Mouse (Mus musculus) granulocyte monocyte progenitor cell, adult 5-6 weeks (primary cell): Measurements from ENCODE around the gene Rbms3. TPM values are rescaled to one million over a fixed set of nuclear protein-coding genes. Genes with fewer than 3 reads are reported as not detected.

ENCODE experiments used
- ATAC-seq: replicated peaks from 2 replicates; pipeline ENCODE4 v1.8.0; 2016; ENCODE audit warnings: mild to moderate bottlenecking, moderate TSS enrichment, inconsistent platforms; ENCODE audit not compliant: poor library complexity, severe bottlenecking
- total RNA-seq, 2 experiments: library from RNA; stranded (forward) in 1 of 2; stranded (reverse) in 1 of 2; fragments of 200-712, 200-1000 nt in 1 of 2; fragments of >200 nt in 1 of 2; fragmentation: Nextera tagmentation in 1 of 2; gene quantifications; 2 replicates each; pipeline ENCODE4 v1.2.3; 2014 to 2017

Gene Rbms3
- total RNA-seq, 2 experiments from 2014 or later, result not detected

GRCm38 (mm10) chr9:117379448-117379983 is 250.2 kb downstream of the Rbms3 start:
- no peak for ATAC-seq

- ATAC-seq, result no peak
These were observed 251.4 kb downstream of the Rbms3 start for GRCm38 (mm10) chr9:117378131-117378890.

GRCm38 (mm10) chr9:117375776-117376175 is 253.9 kb downstream of the Rbms3 start:
- ATAC-seq, result no peak

GRCm38 (mm10) chr9:117373164-117373741 is 256.5 kb downstream of the Rbms3 start:
- ATAC-seq, result peak; percentile 27

- ATAC-seq, result no peak
These were observed 257.7 kb downstream of the Rbms3 start for GRCm38 (mm10) chr9:117371980-117372379.

GRCm38 (mm10) chr9:117370086-117370485 is 259.6 kb downstream of the Rbms3 start:
- ATAC-seq, result no peak

- ATAC-seq, result no peak
These were observed 261.7 kb downstream of the Rbms3 start for GRCm38 (mm10) chr9:117368016-117368415.

- ATAC-seq, result no peak
These were observed 265.1 kb downstream of the Rbms3 start for GRCm38 (mm10) chr9:117364610-117365009.

GRCm38 (mm10) chr9:117361431-117361830 is 268.3 kb downstream of the Rbms3 start:
- no peak for ATAC-seq

- ATAC-seq, result no peak
These were observed 272.8 kb downstream of the Rbms3 start for GRCm38 (mm10) chr9:117356764-117357442.

- ATAC-seq, result no peak
These were observed 274.2 kb downstream of the Rbms3 start for GRCm38 (mm10) chr9:117355501-117355900.

- ATAC-seq, result no peak
These were observed 287.4 kb downstream of the Rbms3 start for GRCm38 (mm10) chr9:117342336-117342735.

GRCm38 (mm10) chr9:117330681-117331080 is 299.0 kb downstream of the Rbms3 start:
- ATAC-seq, result no peak

GRCm38 (mm10) chr9:117319271-117319670 is 310.4 kb downstream of the Rbms3 start:
- ATAC-seq, result no peak

GRCm38 (mm10) chr9:117318461-117318860 is 311.3 kb downstream of the Rbms3 start:
- ATAC-seq, result no peak

- no peak for ATAC-seq
These were observed 312.5 kb downstream of the Rbms3 start for GRCm38 (mm10) chr9:117317251-117317650.

GRCm38 (mm10) chr9:117313642-117314041 is 316.1 kb downstream of the Rbms3 start:
- ATAC-seq, result no peak

GRCm38 (mm10) chr9:117309809-117310208 is 319.9 kb downstream of the Rbms3 start:
- no peak for ATAC-seq

- no peak for ATAC-seq
These were observed 330.7 kb downstream of the Rbms3 start for GRCm38 (mm10) chr9:117298991-117299390.

- ATAC-seq, result no peak
These were observed 331.8 kb downstream of the Rbms3 start for GRCm38 (mm10) chr9:117297662-117298531.
